Mouse (Mus musculus) adrenal gland, postnatal 14 days (tissue): ENCODE data around the gene Aqp5. TPM values are rescaled to one million over a fixed set of nuclear protein-coding genes. Genes with fewer than 3 reads are reported as not detected.

Experiments used
- DNase-seq: peaks from one replicate; pipeline ENCODE4 v3.0.0; 2021; ENCODE audit warnings: mixed read lengths
- total RNA-seq: library from RNA; stranded (reverse); gene quantifications from 2 replicates; pipeline ENCODE4 v1.2.3, GENCODE M21; 2021

Aqp5 gene
- total RNA-seq, 1 experiment from 2014 or later: 2.1 TPM

DNA sequence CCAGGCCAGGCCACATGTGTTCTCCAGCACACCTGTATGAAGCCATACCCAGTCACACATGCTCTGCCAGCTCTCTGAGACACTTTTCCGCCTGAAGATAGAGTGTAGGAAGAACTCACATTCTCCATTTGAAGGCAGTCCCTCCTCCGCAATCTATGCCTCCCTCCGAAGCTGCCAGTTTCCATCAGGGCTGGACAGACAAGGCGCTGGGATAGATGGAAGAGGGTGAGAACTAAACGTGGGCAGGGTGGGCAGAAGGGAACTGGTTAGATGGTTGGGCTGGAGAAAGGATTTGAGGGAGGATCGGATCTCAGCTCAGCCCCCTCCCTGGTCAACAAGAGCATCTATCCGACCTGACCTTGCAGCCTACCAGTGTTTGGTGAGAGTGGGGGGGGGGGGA, 6.3 kb downstream of the Aqp5 start:
- no peak for DNase-seq

DNA sequence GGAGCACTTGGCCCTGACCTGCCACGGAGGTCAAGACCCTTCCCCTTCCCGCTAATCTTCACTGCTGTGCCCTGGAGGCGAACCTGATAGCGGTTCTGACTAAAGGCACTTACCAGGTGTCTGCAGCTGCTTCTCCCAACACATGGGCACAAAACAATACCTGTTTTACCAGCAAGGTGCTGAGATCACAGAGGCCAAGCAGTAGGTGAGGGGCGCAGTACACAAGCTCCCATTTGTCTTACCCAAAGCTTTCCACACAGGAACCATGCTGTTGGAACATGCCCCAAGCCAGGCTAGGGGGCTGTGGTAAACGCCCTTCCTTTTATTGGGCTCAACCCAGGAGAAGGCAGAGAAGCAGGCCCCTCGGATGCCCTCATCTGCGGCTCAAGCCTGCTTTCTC, 7.0 kb downstream of the Aqp5 start:
- no peak for DNase-seq

DNA sequence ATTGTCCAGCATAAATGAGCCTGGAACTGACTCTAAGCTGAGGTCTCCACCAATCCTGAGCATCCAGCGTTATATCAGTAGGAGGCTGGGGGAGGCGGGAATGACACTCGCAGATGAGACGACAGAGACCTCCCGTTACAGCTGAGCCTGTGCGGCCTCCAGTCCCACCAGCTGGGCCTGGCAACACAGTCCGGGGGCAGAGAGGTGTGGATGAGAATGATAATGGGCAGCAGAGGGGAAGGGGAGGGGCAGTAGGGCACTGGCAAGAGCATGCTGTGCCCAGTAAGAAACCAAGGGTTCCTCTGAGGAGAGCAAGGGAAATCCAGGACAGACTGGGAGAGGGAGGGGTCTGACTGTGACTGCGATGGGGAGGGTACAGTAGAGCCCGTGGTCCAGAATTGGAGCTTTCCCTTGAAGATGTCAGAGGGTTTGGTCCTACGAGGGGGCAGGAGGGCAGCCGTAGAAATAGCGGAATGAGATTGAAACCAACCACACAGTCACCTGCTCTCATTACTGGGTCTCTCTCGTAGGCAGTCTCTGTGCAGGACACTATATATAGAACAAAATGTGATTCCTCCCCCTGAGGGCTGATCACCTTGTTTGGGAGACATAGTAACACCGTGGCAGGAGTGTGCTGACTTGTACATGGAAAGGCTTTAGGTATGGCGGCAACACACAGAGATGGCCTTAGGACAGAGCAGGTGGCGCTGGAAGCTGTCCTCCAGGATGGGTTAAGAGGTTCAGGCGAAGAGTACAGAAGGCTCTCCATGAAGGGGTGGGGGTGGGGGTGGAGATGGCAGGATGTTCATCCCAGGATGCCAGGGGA, 8.9 kb downstream of the Aqp5 start:
- no peak for DNase-seq

DNA sequence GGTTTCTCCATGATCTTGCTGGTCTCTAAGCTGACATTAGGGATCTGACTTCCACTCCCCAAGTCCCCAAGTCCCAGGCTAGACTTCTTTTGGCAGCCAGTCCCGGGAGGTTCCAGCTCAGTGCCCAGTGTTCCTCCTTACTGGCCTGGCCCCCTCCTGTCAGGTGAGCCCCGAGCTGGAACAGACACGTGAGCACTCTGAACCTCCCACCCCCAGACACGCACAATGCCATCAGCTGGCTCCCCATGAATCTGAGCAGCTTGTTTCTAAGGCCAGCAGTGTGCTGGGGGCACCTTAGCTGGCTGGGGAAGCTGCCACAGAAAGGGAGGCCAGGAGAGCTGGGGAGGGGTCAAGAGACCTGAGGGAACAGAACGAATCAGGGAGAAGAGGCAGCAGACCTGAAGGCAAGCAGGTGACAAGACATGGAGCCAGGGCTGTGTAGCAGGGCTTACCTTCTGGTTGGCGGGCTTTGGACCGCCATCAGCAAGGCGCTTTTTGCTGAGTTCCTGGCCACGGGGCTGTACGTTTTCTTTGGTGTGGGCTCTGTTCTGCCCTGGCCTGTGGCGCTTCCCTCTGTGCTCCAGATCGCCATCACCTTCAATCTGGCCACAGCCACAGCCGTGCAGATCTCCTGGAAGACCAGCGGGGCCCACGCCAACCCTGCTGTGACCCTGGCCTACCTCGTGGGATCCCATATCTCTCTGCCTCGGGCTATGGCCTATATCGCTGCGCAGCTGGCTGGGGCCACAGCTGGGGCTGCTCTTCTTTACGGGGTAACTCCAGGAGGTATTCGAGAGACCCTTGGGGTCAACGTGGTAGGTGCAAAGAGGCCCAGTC, 10.6 kb downstream of the Aqp5 start, which contains the start of gene Aqp6:
Aqp6 (plus strand) TSS at position 415 of the 837 bp plus-strand sequence.
- DNase-seq: no peak

DNA sequence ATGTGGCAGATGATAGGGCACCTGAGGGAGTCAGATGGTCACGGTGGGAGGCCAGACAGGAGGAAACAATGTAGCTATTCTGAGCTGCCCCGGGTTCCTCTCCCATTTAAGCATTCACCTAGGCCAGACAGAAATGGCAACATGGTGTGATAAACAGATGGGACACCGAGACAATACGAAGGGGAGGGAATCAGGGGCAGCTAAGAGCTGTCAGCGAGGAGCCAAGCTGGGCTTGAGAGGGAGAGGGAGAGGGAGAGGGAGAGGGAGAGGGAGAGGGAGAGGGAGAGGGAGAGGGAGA, 11.2 kb downstream of the Aqp5 start:
- no peak for DNase-seq

DNA sequence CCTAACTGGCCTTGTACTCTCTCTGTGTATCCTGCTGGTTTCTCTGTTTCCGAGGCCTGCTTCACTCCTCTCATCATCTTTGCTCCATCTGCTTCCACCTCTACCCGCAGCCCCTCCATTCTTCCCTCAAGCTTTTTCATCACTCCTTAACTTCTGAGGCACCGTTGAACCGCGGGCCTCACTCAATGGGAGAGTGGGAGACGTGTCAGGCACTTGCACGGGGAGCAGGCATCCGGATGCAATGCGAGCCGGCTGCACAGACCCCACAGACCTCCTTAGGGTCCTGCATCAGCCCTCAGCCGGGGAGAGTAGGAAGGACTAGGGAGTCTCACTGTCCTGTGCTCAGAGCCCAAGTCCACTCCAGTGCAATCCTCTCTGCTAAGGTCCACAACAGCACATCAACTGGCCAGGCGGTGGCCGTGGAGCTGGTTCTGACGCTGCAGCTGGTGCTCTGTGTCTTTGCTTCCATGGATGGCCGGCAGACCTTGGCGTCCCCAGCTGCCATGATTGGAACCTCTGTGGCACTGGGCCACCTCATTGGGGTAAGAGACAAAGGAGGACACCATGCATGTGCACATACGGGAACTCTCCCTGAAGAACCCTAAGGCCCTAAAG, 11.7 kb downstream of the Aqp5 start:
- no peak for DNase-seq

DNA sequence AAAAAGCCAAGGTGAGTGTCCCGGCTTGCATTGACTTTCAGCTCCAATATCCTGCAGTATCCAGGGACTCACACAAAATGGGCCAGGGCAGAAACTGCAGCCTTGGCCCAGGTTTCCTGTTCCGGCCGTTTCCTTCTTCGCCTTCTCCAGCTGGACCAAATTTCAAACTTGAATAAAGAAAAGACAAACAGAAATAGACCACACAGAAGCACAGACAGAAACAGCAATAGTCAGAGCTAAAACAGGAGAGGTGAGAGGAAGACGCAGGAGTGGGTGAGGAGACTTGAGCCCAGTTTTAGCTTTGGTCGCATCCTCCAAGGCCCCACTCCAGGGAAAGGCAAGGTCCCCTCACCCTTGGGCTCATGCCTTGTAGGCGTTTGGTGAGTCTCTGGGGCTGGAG, 12.6 kb downstream of the Aqp5 start:
- no peak for DNase-seq

DNA sequence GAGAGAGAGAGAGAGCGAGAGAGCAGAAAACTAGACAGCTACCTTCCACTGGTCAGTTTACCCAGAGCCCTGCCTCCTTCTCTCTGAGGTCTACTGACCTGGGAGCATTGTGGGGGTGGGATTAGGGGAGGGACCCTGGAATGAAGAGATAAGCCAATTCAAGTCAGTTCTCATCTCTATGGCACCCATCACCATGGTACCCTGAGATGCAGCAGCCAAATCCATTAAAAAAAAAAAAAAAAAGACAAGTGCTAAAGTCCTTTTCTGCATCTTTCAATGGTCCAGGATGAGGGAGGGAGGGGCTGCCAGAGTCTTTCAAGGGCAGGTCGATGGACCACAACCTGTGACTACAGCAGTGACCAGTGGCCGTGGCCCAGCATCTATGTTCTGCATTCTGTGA, 15.0 kb downstream of the Aqp5 start:
- DNase-seq: no peak

DNA sequence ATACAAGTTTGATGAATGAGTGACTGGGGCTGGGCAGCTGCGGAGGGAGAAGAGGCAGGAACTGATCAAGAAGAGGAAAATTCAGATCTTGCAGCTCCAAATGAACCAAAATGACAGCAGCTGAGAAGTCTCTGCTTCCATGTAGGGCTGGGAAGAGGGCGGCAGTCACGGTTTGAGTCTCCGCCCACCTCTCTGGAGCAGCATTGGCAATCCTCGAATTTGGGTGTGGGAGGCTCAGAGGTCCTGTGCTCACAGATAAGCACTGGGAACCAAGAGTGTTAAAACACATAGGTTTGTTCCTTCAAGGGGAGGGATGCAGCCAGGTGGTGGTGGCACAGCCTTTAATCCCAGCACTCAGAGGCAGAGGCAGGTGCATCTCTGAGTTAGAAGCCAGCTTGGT, 15.9 kb downstream of the Aqp5 start:
- no peak for DNase-seq

DNA sequence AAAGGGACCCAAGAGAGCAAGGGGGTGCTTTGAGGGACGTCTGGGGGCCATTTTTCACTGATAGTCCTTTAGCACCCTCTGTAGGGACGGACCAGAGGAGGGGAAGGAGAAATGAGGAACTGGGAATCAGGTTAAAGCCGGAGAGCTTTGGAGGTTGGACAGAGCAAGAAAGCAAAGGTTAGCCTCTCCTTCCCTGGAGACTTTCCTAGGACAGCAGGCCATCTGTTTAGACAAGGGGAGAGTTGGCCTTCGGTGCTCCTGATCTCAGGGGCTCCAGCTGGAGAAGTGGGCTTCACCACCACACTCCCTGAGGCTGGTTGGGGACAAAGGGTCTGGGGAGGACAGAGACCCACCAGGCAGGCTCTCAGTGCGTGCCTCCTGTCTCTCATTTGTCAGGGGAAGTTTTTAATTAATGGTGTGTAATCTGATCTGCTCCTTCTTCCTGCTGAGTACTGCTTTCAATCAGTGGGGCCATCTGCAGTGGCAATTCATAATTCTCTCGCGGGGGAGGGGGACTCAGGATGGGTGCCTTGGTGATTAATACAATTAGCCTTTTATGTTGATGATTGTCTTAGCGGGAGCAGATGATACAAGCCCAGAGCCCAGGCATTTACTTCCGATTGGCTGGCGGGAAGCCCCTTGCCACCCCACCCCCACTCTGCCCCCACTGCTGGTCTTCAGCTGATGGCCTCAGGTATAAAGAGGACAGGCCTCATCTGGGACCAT, 17.0 kb downstream of the Aqp5 start:
- peak; percentile 27 for DNase-seq

DNA sequence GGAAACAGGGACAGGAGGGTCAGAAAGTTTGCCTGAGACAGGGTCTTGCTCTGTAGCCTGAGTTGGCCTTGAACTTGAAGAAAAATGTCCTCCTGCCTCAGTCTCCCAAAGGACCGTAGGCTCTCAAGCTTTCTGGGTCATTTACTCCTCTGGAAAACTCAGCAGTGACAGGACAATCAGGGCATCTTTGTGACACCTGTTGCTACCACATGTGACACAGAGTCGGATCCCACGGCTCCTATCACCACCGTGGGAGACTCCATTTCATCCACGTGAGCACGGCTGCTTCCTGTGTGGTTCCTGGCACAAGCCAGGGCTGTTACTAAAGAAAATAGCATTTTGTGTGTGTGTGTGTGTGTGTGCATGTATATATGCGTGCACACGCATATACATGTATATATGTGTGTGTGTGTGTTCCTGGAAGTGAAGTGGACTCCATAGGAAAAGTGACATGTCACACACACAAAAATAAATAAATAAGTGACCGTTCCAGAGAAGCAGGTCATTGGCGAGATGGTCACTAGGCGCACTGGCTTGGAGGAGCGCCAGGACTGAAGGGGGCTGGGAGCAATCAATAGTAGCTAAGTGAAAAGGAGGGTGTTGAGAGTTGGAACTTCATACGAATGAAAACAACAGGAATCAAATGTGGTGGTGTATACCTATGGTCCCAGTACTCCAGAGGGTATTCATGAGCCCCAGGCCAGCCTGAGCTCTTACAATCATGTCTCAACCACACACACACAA, 18.0 kb downstream of the Aqp5 start:
- DNase-seq: no peak

DNA sequence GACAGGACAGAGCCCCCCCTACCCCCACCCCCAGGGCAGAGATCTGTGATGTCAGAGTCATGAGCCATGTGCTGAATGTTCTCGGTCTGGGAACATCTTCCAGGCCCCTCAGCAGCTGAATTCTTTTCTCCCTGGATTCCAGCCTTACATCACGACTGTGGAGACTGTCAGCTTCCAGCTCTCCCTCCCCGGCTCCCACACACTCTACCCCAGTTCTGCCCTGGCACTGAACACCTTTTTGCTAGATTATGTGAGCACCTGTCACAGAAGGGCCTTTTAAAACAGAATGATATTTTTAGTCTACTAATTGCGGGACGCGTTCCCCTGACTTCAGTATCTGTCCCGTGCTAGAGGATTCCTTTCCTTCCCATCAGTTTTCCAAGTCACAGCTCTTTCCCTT, 21.0 kb downstream of the Aqp5 start:
- DNase-seq: no peak

DNA sequence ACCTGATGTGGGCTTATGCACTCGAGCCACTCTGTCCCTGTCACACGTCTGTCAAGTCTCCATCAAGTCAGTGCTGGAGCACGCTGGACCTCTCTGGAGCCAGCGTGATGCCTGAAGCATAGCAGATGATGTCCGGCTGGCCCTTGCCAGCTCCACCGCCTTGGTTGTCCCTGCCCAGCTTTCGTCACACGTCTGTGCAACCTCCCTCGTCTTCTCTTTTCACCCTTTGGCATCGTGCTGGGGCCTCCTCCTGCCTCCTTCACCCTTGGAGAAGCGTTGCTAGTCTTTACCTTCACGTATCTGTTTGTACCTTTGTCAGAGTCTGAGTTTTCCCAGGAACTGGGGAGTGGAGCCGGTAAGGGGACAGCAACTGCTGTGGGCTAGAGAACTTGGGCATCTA, 23.7 kb downstream of the Aqp5 start:
- DNase-seq: no peak

DNA sequence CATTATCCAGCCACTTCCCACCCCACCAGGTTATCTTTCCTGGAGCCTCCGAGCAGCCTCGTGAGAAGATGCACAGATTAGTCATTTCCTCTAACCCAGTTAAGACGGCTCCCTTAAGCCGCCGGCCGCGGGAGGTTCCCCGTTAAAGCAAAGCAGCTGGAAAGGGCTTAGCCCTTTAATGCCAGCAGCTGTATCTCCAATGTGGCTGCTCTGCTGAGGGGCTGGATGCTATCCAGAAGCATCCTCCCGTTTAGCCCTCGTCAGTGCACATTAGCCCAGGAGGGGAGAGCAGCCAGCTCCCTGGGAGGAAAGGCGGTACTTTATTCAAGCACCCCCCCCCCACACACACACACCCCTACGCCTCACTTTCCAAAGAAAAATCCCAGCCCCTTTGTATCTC, 24.2 kb downstream of the Aqp5 start:
- DNase-seq: peak; percentile 24

DNA sequence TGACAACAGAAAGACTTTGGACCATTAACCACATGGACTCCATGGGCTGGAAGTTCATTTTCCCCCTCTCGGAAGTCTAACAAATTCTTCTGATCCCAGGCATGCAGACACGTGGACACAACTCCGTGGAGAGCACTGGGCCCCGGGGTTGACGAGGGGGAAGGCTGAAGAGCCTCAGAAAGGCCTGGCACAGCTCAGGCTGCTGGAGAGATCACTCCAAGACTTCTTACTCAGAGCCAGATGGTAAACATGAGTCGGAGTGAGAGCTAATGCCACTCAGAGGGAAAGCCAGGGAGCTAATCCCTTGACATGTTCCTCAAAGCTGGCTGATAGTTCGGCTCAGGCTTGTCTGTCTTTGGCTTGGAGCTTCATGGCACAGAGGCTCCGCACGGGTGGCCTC, 24.7 kb downstream of the Aqp5 start:
- DNase-seq: no peak

DNA sequence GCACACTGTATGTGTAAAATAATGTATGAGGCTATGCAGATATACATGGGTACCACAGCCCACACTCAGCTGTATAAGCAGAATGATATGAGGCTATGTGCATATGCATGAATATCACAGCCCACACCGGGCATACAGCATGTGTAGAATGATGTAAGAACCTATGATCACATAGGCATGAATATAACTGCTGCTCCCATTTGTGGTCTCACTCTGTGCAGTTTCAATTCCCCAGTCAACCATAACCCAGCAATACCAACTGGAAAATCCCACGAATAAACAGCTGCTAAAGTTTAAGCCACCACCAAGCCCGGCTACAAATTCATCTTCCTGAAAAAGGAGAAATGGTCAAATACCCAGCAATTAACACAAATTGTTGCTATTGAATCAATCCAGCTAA, 28.0 kb downstream of the Aqp5 start:
- no peak for DNase-seq

DNA sequence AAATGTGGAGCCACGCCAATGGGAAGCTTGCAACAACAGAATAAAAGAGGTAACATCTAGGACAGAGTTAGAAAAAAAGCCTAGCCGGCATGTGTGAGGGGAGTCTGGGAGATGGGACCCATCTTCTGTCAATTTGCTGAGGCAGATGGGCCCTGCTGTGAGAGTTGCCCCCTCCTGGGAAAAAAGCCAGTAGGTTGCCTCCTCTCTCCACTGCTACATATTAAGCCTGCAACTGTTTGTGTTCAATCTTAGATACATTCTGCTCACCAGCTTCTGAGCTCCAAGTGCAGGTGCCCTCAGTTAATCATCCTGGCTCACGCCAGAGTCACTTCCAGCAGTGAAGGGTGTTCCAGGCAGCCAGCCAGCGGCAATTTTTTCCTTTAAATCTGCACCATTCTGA, 29.2 kb downstream of the Aqp5 start:
- no peak for DNase-seq

DNA sequence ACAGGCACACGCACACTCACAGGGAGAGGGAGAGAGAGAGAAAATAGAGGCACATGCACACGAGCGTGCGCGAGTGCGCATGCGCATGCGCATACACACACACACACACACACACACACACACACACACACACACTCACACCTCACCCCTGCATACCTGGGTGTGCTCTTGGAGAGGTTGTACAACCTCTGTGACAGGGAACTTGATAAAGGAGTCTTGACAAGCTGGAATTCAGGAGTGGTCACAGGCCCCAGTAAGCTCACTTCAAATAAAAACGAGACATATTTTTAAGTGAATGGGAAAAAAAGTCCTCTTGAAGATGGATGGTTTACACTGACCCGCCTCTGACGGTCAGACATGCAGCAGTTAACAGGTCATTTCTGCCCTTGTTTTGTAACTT, 31.5 kb downstream of the Aqp5 start:
- no peak for DNase-seq

DNA sequence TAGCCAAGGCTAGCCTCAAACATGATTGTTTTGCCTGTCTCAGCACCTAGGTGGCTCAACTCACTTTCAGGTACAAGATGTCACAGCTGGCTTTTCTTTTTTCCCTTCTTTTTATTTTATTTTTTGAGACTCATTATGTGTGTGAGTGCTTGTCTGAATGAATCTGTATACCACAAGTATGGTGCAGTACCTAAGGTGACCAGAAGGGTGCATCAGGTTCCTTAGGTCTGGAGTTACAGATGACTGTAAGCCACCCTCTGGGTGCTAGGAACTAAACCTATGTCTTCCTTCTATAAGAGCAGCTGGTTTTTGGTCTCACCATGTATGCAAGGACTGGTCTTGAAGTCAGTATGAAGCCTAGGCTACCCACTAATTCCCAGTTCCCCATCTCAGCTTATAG, 41.0 kb downstream of the Aqp5 start:
- no peak for DNase-seq

DNA sequence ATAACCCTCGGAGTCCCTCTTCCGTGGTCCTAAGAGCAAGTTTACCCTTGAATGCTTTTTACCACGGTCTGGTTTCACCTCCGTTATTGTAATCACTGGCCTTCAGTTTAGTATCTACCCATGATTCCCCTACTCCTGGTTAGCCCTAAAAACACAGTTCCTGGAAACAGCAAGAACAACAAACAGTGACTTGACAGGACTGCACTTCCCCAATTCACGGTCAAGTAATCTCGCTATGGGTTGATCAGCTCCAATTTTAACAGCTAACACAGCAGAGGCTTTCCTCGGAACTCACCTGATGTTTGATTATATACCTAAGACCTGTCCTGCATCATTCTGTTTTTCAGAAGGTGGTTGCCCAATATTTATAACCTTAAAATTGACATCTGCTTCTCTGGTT, 44.1 kb downstream of the Aqp5 start:
- no peak for DNase-seq

DNA sequence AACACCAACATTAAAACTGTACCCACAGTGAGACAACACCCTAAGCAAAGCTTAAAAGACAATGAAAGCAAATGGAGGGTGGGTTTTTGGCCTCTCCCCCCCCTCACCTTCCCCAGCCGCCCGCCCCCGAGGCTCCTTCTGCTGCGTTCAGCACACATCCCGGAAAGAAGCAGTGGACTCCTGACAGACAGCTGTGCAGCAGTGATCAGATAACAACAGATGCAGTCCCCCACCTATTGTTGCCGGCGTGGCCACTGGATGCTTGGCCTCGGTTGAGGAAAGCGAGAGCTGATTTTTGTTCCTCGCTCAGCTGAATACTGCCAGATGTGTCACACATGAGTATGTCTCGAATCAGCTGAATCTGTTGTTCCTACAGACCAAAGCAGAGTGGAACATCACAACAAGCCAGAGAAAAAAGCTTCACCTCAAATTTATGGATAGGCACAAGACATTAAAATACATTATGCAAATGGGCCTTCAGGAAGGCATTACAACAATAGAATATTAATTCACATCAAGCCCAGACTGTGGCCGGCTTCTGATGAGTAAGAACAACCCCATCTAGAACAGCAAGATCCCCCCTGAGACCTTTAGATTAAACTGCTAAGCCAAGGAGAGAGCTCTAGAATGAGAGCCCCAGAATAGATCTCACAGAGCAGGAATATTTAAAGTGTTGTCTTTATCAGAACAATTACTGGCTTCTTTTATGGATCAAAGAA, 47.0 kb downstream of the Aqp5 start:
- no peak for DNase-seq
